Mouse (Mus musculus) lung, adult 2 months (tissue): ENCODE results near the gene Gtf2h2.
"Not testable (repeated sequence)": the region's sequence is repeated elsewhere in the genome, so short reads cannot be mapped to it uniquely, and the experiment has no call there.

Source experiments
- CTCF ChIP-seq: fragments of 200-500 bp; IDR thresholded peaks from 2 replicates; pipeline ENCODE4 v1.5.1; 2011; ENCODE audit warnings: mild to moderate bottlenecking, low read length, control low read depth; ENCODE audit not compliant: insufficient read depth
- POLR2A ChIP-seq: fragments of 200-500 bp; IDR thresholded peaks from 2 replicates; pipeline ENCODE4 v1.6.1; 2011; ENCODE audit warnings: low read depth, mild to moderate bottlenecking, control low read depth, low read length, borderline replicate concordance; ENCODE audit errors: extremely low read depth

DNA sequence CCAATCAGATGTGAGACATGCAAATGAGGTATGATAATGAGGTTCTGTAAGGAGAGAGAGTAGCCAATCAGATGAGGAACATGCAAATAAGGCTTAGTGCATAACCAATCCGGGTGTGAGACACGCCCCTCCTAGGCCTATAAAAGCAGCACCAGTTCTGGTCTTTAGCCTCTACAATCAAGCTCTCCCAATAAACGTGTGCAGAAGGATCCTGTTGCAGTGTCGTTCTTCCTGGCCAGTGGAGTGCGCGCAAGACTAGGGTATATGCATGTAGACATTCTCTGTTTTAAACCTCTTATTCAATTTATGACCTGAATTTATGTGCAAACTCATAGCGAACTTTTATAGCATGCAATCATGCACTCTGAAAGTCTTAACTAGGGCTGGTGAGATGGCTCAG, 72.4 kb downstream of the Gtf2h2 start:
- not testable (repeated sequence) for TF ChIP-seq CTCF, POLR2A
